Comparison of ENCODE assay signal across 23 mouse cellular contexts in the genomic region with DNA sequence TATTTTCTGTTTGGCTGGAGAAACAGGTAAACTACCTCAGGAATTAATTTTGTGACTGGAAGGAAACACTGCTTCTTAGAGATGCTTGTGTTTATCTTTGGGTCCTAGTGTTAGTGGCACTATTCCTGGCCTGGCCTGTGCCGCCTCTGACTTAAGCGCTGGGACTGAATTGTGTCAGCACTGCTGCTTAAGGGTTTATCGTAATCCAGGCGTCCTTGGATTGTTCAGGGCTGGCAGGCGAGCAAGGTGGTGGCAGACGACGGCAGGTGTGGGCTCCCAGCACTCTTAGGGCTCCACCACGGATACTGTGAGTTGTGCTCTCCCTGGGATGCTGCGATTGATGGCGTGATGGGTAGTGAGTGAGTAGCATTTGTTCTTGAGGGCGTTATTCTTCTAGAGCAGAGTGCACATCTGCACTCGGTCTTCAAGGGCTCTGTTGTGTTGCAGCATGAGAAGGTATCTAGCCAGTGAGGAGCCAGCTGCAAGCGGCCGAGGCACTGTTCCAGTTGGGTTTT. TPM values are rescaled to one million over a fixed set of nuclear protein-coding genes. Genes with fewer than 3 reads are reported as not detected.
A peak's percentile ranks its signal among the peaks of the same experiment; 100 is the strongest.
DNase-seq lines count a peak whose midpoint lies in the region; ATAC-seq lines count a peak whose summit lies in the region.
"Had no signal": no experiment of that assay in that cellular context is flagged by ENCODE, and none has a peak within 500 bp of the region (broad histone marks: within the 10 kb centered on the region; RNA-seq: fewer than 3 reads in every experiment).

No protein-coding gene starts in this region.

- H3K27me3 ChIP-seq in heart, embryonic 16.5 days (ENCODE audit: control insufficient read depth, insufficient read depth, low read length): no peaks in the 10 kb centered on the region
- no peaks in the 10 kb centered on the region for H3K27me3 ChIP-seq in limb, embryonic 13.5 days
- H3K27me3 ChIP-seq: CH12.LX; embryonic facial prominence, embryonic 15.5 days; intestine, embryonic 15.5 days; Patski had no signal

- WGBS in heart, embryonic 16.5 days: 56% methylated on average over 14 of the region's 14 CpGs
- 79% methylated on average over 14 of the region's 14 CpGs for WGBS in limb, embryonic 13.5 days

- intact Hi-C loops in gastrocnemius, postnatal 14 days (cut with DNase I; ENCODE audit: low total_unique reads): no loop called here

- ATAC-seq in heart, embryonic 16.5 days (replicated peaks; ENCODE audit: extremely low read depth, insufficient read depth, low FRiP score): 0 out of 2 replicates have a peak, but pooled peaks have one; percentile 47
- ATAC-seq in limb, embryonic 13.5 days (ENCODE audit: low FRiP score, low read depth): no peak
- ATAC-seq: activated CD4-positive, CD25-positive, alpha-beta regulatory T cell, adult 4 months; forebrain, embryonic 14.5 days; intestine, embryonic 15.5 days; Patski had no signal

- H3K27ac ChIP-seq in heart, embryonic 16.5 days (ENCODE audit: low read length): no peak overlapping the region
- no peak overlapping the region for H3K27ac ChIP-seq in limb, embryonic 13.5 days
- H3K27ac ChIP-seq: embryonic facial prominence, embryonic 15.5 days; forebrain, embryonic 10.5 days; hindbrain, embryonic 10.5 days; hindbrain, embryonic 14.5 days; intestine, embryonic 15.5 days had no signal

- H3K4me1 ChIP-seq in heart, embryonic 16.5 days (ENCODE audit: control insufficient read depth, insufficient read depth, low read length): peaks cover 15% of the 10 kb centered on the region
- peaks cover 58% of the 10 kb centered on the region for H3K4me1 ChIP-seq in limb, embryonic 13.5 days
- H3K4me1 ChIP-seq: hindbrain, embryonic 10.5 days; intestine, embryonic 15.5 days had no signal

- peak; percentile 17 for DNase-seq in gastrocnemius, postnatal 14 days
- no peak for DNase-seq in gastrocnemius, postnatal 10 days
- no peak for DNase-seq in heart, postnatal 4 days
- DNase-seq in ovary, postnatal 14 days (ENCODE audit: low spot score): no peak
- DNase-seq: adrenal gland, postnatal 14 days; cerebellum, adult 18-20 months; cerebellum, adult 9-11 months; cerebellum, postnatal 36 days; gastrocnemius, postnatal 25 days; heart, postnatal 10 days had no signal

- H3K4me3 ChIP-seq in heart, embryonic 16.5 days (ENCODE audit: low read length): no peak overlapping the region
- no peak overlapping the region for H3K4me3 ChIP-seq in limb, embryonic 13.5 days
- H3K4me3 ChIP-seq: embryonic facial prominence, embryonic 15.5 days; erythroblast, embryonic 14.5 days; forebrain, embryonic 10.5 days; hindbrain, embryonic 10.5 days; intestine, embryonic 15.5 days had no signal

- no peak overlapping the region for H3K4me2 ChIP-seq in heart, embryonic 16.5 days (ENCODE audit: low read depth, low read length)
- H3K4me2 ChIP-seq in limb, embryonic 13.5 days (replicated peaks): no peak overlapping the region
- H3K4me2 ChIP-seq: embryonic facial prominence, embryonic 15.5 days; heart, embryonic 11.5 days; hindbrain, embryonic 14.5 days; intestine, embryonic 15.5 days had no signal

- no peaks in the 10 kb centered on the region for H3K9me3 ChIP-seq in heart, embryonic 16.5 days (replicated peaks; ENCODE audit: control insufficient read depth, low read length)
- no peaks in the 10 kb centered on the region for H3K9me3 ChIP-seq in limb, embryonic 13.5 days
- H3K9me3 ChIP-seq: embryonic facial prominence, embryonic 15.5 days; hindbrain, embryonic 10.5 days; intestine, embryonic 15.5 days had no signal

- H3K36me3 ChIP-seq in heart, embryonic 16.5 days (ENCODE audit: control insufficient read depth, insufficient read depth): no peaks in the 10 kb centered on the region
- H3K36me3 ChIP-seq in limb, embryonic 13.5 days: peaks cover 2% of the 10 kb centered on the region; the same call in 1 of the 2 replicates
- H3K36me3 ChIP-seq: embryonic facial prominence, embryonic 15.5 days; forebrain, embryonic 10.5 days; hindbrain, embryonic 10.5 days; intestine, embryonic 15.5 days had no signal

- no peak overlapping the region for H3K9ac ChIP-seq in heart, embryonic 16.5 days (ENCODE audit: low read length)
- H3K9ac ChIP-seq in limb, embryonic 13.5 days: 0 out of 2 replicates have a peak overlapping the region, but pooled peaks have one; percentile 5
- H3K9ac ChIP-seq: embryonic facial prominence, embryonic 15.5 days; hindbrain, embryonic 14.5 days; intestine, embryonic 15.5 days had no signal

RNA-seq across cellular contexts. Expression of a gene that starts 48.6 kb away (rescaled TPM):
- 10 to 100 TPM; 61.5 to 66.5 TPM for total RNA-seq in gastrocnemius, postnatal 14 days (2021)
- 100 to 1,000 TPM in 1 of 2 experiments, 10 to 100 TPM in 1; 96.1 to 121 TPM for total RNA-seq in gastrocnemius, postnatal 10 days (2021)
- 49.8 and 52.1 TPM in 2 replicates for polyA plus RNA-seq in heart, embryonic 16.5 days (2015; fragmentation: Nextera tagmentation; extraction: Ambion mirVana)
- 10 to 100 TPM; 90.5 to 91.5 TPM for total RNA-seq in heart, postnatal 4 days (2021)
- 89.5 and 93.2 TPM in 2 replicates for polyA plus RNA-seq in limb, embryonic 13.5 days (2015; fragmentation: Nextera tagmentation; extraction: Ambion mirVana)
